Mouse (Mus musculus) E14TG2a.4 (cell line): ENCODE measurements around the gene Aldh1l1.

Experiments
- H3K27me3 ChIP-seq: 2 replicates; pipeline ENCODE4 v1.6.1; 2014; ENCODE audit warnings: low read length, control low read depth; ENCODE audit not compliant: insufficient read depth
- H3K36me3 ChIP-seq: 2 replicates; pipeline ENCODE4 v1.6.1; 2014; ENCODE audit warnings: low read length, control low read depth; ENCODE audit not compliant: insufficient read depth
- H3K4me1 ChIP-seq: replicated peaks from 2 replicates; pipeline ENCODE4 v1.6.1; 2014; ENCODE audit warnings: low read depth, low read length, control low read depth
- H3K4me3 ChIP-seq: replicated peaks from 2 replicates; pipeline ENCODE4 v1.5.1; 2014; ENCODE audit warnings: mild to moderate bottlenecking, low read length
- H3K9me3 ChIP-seq: 2 replicates; pipeline ENCODE4 v1.6.1; 2014; ENCODE audit warnings: low read length, control low read depth
- CTCF ChIP-seq: conservative IDR thresholded peaks from 2 replicates; pipeline ENCODE4 v1.5.1; 2014; ENCODE audit warnings: low read length
- NANOG ChIP-seq: IDR thresholded peaks from 2 replicates; pipeline ENCODE4 v1.6.1; 2014; ENCODE audit warnings: borderline replicate concordance, low read length, mixed read lengths
- POU5F1 ChIP-seq: IDR thresholded peaks from 2 replicates; pipeline ENCODE4 v1.6.1; 2014; ENCODE audit warnings: low read length, borderline replicate concordance

The Aldh1l1 gene

DNA sequence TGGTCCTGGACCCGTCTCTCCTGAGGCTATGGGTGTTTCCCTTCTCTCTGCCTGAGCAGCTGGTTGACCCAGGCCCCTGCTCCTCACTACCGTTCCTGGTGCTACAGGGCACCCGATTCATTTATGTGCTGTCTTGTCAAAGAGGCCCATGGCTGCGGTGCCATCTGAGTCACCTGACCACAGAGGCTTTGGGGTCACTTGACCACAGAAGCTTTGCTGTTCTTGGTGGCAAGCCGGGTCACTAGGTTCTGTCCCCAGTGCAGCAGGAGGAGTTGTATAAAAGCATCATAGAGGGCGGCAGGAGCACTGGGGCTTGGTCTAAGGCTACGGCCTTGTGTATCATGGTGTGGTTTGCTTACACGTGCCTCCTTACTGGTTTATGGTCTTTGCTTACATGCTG, 127.0 kb downstream of the Aldh1l1 start:
- no peaks in the 10 kb centered on the region for H3K36me3 ChIP-seq
- no peak for TF ChIP-seq NANOG
- no peak for TF ChIP-seq POU5F1
- no peak for TF ChIP-seq CTCF
- peaks cover 11% of the 10 kb centered on the region; the same call in 1 of the 2 replicates for H3K27me3 ChIP-seq
- H3K4me1 ChIP-seq = no peaks in the 10 kb centered on the region
- no peak overlapping the region for H3K4me3 ChIP-seq
- H3K9me3 ChIP-seq = no peaks in the 10 kb centered on the region

DNA sequence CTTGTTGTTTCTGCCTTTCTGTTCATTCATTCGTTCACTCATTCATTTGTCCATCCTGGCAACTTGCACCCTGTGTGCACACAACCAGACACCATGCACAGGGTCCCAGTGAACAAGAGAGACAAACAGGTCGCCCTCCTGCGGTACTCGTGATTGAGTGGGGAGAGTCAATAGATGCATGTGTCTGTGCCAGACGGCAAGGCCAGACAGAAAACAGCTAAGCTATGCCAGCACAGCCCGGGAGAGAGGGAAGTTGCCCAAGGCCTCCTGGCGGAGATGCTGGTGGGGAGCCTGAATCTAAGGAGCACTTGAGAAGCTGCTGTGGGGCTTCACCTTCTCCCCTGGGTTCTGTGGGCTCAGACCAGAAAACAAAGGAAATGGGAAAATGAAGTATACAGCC, 129.1 kb downstream of the Aldh1l1 start:
- H3K4me1 ChIP-seq = no peaks in the 10 kb centered on the region
- H3K9me3 ChIP-seq = no peaks in the 10 kb centered on the region
- no peak for TF ChIP-seq NANOG
- no peak for TF ChIP-seq CTCF
- TF ChIP-seq POU5F1 = no peak
- H3K4me3 ChIP-seq = no peak overlapping the region
- no peaks in the 10 kb centered on the region for H3K36me3 ChIP-seq
- peaks cover 13% of the 10 kb centered on the region; the same call in 1 of the 2 replicates for H3K27me3 ChIP-seq

DNA sequence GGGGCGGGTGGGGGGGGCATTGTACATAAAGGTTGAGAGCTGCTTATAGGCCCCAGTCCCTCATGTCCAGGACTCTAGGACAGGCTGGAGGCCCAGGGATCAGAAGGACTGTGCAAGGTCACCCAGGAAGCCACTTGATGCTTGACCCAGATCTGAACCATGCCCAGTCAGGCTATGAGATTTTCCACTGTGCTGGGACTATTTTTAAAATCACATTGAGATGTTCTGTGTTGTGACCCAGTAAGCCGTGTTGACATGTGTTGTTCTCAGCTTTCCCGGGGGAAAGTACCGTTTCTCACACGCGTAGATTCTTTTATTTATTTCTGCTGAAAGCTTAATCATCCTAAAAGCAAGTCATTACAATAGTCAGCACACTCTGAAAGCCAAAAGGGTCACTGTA, 129.8 kb downstream of the Aldh1l1 start:
- H3K4me3 ChIP-seq = no peak overlapping the region
- TF ChIP-seq POU5F1 (no peak), NANOG (no peak), CTCF (no peak)
- no peaks in the 10 kb centered on the region for H3K4me1 ChIP-seq
- H3K9me3 ChIP-seq = no peaks in the 10 kb centered on the region
- peaks cover 12% of the 10 kb centered on the region; the same call in 1 of the 2 replicates for H3K27me3 ChIP-seq
- no peaks in the 10 kb centered on the region for H3K36me3 ChIP-seq

DNA sequence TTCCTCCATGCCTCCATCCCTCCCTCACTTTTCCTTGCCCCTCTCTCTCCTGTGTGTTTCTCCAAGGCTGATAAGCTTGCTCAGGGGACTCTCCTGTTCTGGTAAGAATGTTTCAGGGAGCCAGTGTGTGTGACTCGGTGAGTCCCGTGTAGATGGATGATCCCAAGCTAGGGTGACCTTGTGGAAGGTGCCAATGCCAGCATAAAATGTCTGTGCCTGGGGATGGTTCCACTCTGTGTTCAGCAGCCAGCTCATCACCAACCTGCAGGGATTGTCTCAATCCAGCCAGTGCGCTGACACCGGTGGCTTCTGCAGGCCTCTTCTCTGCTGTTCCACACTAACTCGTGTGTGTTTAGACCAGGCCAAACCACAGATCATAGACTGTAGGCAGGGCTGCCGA, 130.3 kb downstream of the Aldh1l1 start:
- Histone ChIP-seq H3K4me3 (no peak overlapping the region), H3K4me1 (no peaks in the 10 kb centered on the region), H3K36me3 (no peaks in the 10 kb centered on the region), H3K27me3 (peaks cover 10% of the 10 kb centered on the region; the same call in 1 of the 2 replicates), H3K9me3 (no peaks in the 10 kb centered on the region)
- TF ChIP-seq POU5F1 (no peak), CTCF (no peak), NANOG (no peak)

DNA sequence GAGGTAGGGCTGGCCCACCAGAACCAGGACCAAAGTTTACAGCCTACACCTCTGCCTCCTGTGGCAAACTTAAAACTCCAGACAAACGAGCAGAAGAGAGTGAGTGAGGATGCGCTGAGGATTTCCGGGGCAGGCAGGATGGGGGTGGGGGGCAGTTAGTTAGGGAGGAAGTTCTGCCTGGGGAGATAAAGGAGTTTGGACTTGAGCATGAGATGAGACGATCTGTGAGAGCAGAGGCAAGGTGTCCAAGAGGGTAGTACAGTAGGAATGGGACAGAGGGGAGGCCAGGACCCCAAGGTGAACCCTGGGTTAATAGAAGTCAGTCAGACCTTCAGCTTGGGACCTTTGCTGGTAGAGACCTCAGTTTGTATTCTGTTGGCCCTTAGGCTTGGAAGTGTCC, 132.0 kb downstream of the Aldh1l1 start:
- no peaks in the 10 kb centered on the region for H3K9me3 ChIP-seq
- TF ChIP-seq CTCF (no peak), POU5F1 (no peak), NANOG (no peak)

DNA sequence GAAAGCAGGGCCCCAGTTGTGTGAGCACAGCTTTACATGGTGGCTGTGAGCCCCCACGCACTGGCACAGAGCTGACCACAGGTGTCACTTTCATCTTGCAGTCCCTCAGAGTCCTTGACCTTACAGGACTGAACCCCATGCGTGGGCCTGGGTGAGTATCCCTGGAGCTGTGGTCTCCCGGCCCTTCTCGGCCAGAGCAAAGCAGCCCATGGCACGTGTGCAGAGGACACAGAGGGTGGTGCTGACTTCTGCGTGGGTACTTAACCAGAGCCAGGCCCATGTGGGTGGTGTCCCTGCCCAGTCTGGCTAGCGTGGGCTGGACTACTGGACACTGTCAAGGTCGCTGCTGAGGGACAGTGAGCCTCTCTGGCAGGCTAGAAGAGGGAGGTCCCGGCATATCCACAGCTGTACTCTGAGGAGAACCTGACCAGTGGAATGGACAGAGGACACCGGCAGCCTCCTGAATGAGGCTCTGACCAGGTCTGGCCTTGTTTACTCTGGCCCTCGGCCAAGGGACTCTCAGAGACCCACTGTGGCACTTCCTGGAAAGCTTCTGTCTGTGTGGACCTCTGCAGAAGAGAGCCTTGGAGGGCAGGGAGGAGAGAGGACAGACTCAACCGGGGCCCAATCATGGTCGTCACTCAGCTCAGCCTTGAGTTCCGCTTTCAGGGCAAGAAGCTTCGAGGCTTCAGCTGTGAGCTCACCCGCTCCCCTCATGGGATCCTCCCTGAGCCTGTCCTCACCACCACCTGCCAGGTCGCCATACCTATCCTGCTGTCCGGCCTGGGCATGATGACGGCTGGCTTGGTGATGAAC, 132.8 kb downstream of the Aldh1l1 start:
- H3K4me3 ChIP-seq = no peak overlapping the region
- peaks cover 10% of the 10 kb centered on the region; the same call in 1 of the 2 replicates for H3K27me3 ChIP-seq
- no peaks in the 10 kb centered on the region for H3K36me3 ChIP-seq
- TF ChIP-seq CTCF (no peak), NANOG (no peak), POU5F1 (no peak)
- H3K9me3 ChIP-seq = no peaks in the 10 kb centered on the region
- H3K4me1 ChIP-seq = no peaks in the 10 kb centered on the region

More for the DNA sequence above, 132.0 kb downstream of the Aldh1l1 start:
- no peak overlapping the region for H3K4me3 ChIP-seq
- peaks cover 10% of the 10 kb centered on the region; the same call in 1 of the 2 replicates for H3K27me3 ChIP-seq
- H3K4me1 ChIP-seq = no peaks in the 10 kb centered on the region
- H3K36me3 ChIP-seq = no peaks in the 10 kb centered on the region

DNA sequence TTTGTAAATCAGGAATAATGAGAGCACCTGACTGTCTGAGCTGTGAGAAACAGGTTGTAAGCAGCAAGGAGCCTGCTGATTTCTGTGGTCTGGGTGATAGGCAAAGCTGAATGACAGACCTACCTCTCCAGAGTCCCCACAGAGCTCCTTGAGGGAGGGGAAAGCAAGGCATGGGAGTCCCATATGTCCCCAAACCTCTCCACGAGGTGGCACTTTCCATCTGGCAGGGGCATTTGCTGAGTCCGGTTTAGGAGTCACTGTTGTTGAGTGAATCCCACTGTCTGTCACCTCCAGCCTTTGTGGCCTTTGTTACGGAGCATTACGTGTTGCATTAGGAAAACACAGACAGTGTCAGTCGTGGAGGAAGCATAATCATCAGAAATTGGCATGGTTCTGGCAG, 133.7 kb downstream of the Aldh1l1 start:
- Histone ChIP-seq H3K9me3 (no peaks in the 10 kb centered on the region), H3K36me3 (no peaks in the 10 kb centered on the region), H3K27me3 (peaks cover 10% of the 10 kb centered on the region; the same call in 1 of the 2 replicates), H3K4me1 (peaks cover 4% of the 10 kb centered on the region), H3K4me3 (no peak overlapping the region)
- TF ChIP-seq CTCF (no peak), POU5F1 (no peak), NANOG (no peak)

DNA sequence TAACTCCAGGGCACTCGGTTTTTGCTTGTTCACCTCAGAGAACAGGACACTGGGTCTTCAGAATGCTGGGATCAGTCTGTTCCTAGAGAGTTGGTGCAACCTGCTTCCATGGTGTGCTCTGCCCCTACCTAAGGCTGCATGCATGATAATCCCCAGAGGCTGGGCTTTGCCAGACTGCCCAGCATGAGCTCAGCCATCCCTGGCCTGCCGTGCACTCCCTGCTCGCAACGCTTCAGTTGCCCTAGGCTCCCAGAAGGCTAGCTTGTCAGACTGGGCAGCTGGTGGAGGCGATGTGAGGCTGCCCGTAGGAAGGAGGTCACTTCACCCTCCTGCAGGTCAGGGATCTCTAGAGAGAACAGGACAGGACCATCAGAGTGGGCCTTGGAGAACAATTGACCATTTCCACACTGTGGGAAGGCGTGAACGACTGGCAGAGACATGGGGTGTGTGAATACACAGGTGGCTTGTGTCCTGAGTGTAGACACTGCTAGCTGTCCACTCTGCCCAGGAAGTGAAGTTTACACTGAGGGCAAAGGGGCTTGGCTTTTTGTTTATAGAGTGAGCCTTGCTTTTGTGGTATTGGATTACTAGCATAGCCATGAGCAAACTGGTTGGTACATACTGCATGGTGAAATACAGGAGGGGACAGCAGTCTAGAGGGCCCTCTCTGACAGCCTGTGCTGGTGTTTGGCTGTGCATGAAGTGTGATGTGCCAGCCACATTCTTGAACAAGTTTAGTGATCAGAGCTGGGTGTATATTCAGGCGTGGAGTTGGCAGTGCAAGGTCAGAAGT, 134.8 kb downstream of the Aldh1l1 start:
- Histone ChIP-seq H3K4me1 (peaks cover 7% of the 10 kb centered on the region), H3K4me3 (no peak overlapping the region), H3K9me3 (no peaks in the 10 kb centered on the region), H3K27me3 (peaks cover 10% of the 10 kb centered on the region; the same call in 1 of the 2 replicates), H3K36me3 (no peaks in the 10 kb centered on the region)
- TF ChIP-seq CTCF (no peak), POU5F1 (no peak), NANOG (no peak)
